In the genomic region with DNA sequence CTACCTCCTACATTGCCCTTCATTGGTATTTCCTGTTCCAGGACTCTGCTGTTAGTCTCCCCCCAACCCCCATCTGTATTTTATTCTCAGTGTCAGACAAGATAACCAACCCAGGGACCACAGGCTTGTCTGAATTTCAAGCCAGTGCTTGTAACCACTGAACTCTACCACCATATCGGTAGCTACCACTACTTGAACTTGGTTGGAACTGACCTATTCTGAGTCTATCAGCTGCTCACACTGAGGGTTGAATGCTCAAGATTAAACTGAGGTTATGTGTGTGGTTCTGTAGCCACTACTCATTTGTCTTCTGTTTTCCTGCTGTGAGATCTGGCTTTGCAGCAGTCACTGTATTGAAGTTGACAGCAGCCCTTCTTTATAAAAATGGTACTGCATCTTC, we compare ENCODE assay signal across 26 mouse cellular contexts.
A peak's percentile ranks its signal among the peaks of the same experiment; 100 is the strongest.
DNase-seq lines count a peak whose midpoint lies in the region; ATAC-seq and TF ChIP-seq lines count a peak whose summit lies in the region.
"Had no signal": no experiment of that assay in that cellular context is flagged by ENCODE, and none has a peak within 500 bp of the region (broad histone marks: within the 10 kb centered on the region; RNA-seq: fewer than 3 reads in every experiment).

No protein-coding gene starts in this region.

- H3K4me3 ChIP-seq in liver, embryonic 14.5 days (ENCODE audit: insufficient read depth in 1 of 2, low read depth in 2 of 2, low read length in 2 of 2), result no peak overlapping the region
- H3K4me3 ChIP-seq: embryonic facial prominence, embryonic 13.5 days; forebrain, embryonic 10.5 days; heart, embryonic 13.5 days; midbrain, embryonic 13.5 days; neural tube, embryonic 13.5 days had no signal

- H3K36me3 ChIP-seq in liver, embryonic 14.5 days (replicated peaks; ENCODE audit: control insufficient read depth, insufficient read depth, low read depth), result no peaks in the 10 kb centered on the region
- H3K36me3 ChIP-seq: embryonic facial prominence, embryonic 13.5 days; forebrain, embryonic 10.5 days; heart, embryonic 13.5 days; midbrain, embryonic 13.5 days; neural tube, embryonic 13.5 days had no signal

- ATAC-seq in hematopoietic stem cell, adult 5-6 weeks (replicated peaks in 1 of 2; ENCODE audit: insufficient read depth in 1 of 2, low FRiP score in 2 of 2, low TSS enrichment in 1 of 2, low read depth in 1 of 2, poor library complexity in 2 of 2, severe bottlenecking in 2 of 2), result peak; percentile 62 to 71; a peak in 3 of 4 replicates
- ATAC-seq in liver, embryonic 14.5 days (ENCODE audit: insufficient read depth), result peak; percentile 94
- peak; percentile 99 for ATAC-seq in megakaryocyte-erythroid progenitor cell, adult 5-6 weeks (replicated peaks; ENCODE audit: low FRiP score, low TSS enrichment, poor library complexity, severe bottlenecking)
- ATAC-seq: forebrain, embryonic 16.5 days; hindbrain, embryonic 16.5 days; midbrain, embryonic 13.5 days had no signal

- H3K27me3 ChIP-seq in liver, embryonic 14.5 days (ENCODE audit: control insufficient read depth, insufficient read depth, low read length), result no peaks in the 10 kb centered on the region
- H3K27me3 ChIP-seq: CH12.LX; embryonic facial prominence, embryonic 13.5 days; heart, embryonic 13.5 days; midbrain, embryonic 13.5 days; neural tube, embryonic 13.5 days had no signal

- no peak overlapping the region for H3K9ac ChIP-seq in liver, embryonic 14.5 days (replicated peaks)
- H3K9ac ChIP-seq: embryonic facial prominence, embryonic 13.5 days; heart, embryonic 13.5 days; lung, embryonic 14.5 days; midbrain, embryonic 13.5 days; neural tube, embryonic 13.5 days had no signal

- WGBS in liver, embryonic 14.5 days (ENCODE audit: insufficient replicate concordance), result 10% methylated on average over 1 of the region's 1 CpGs

- H3K9me3 ChIP-seq in liver, embryonic 14.5 days (ENCODE audit: control insufficient read depth, low read length), result no peaks in the 10 kb centered on the region
- H3K9me3 ChIP-seq: embryonic facial prominence, embryonic 13.5 days; forebrain, embryonic 10.5 days; heart, embryonic 13.5 days; midbrain, embryonic 13.5 days; neural tube, embryonic 13.5 days had no signal

- peak; percentile 4 for DNase-seq in MEL-GATA-1-ER (ENCODE audit: extremely low read depth, low read depth)
- peak in 1 of 3 experiments; percentile 33 for DNase-seq in liver, embryonic 14.5 days (ENCODE audit: low read depth in 3 of 3, low spot score in 3 of 3)
- no peak for DNase-seq in adrenal gland, adult 18-20 months (ENCODE audit: low spot score in 2 of 2)
- no peak for DNase-seq in T-cell, adult 2 months (ENCODE audit: low spot score)
- no peak for DNase-seq in c-Kit-positive CD71-positive TER-119-positive erythroid progenitor cells, embryonic 14.5 days (ENCODE audit: low spot score)
- DNase-seq: adrenal gland, adult 2 months; adrenal gland, postnatal 36 days; cerebellum, adult 9-10 months; cerebellum, postnatal 36 days; gastrocnemius, postnatal 10 days; heart, postnatal 14 days; kidney, postnatal 4 days; left cerebral cortex, postnatal 4 days; lung, embryonic 14.5 days; lung, postnatal 14 days; thymus, postnatal 14 days had no signal

- H3K4me2 ChIP-seq in liver, embryonic 14.5 days (ENCODE audit: low read depth), result no peak overlapping the region; the same call in 1 of the 2 replicates
- H3K4me2 ChIP-seq: embryonic facial prominence, embryonic 13.5 days; heart, embryonic 13.5 days; lung, embryonic 14.5 days; midbrain, embryonic 13.5 days; neural tube, embryonic 13.5 days had no signal

- H3K4me1 ChIP-seq in liver, embryonic 14.5 days (replicated peaks; ENCODE audit: control insufficient read depth in 2 of 2, insufficient read depth in 2 of 2, low read length in 1 of 2), result peaks cover 5 to 8% of the 10 kb centered on the region in 2 experiments; a peak in 3 of 4 replicates
- H3K4me1 ChIP-seq: heart, embryonic 13.5 days had no signal

- no peak for TF ChIP-seq CTCF in liver, embryonic 14.5 days (IDR thresholded peaks at IDR 0.05; ENCODE audit: low read depth)

- TF ChIP-seq EP300 in liver, embryonic 14.5 days (IDR thresholded peaks at IDR 0.05; ENCODE audit: low read depth), result peak; percentile 88

- no peak overlapping the region for H3K27ac ChIP-seq in liver, embryonic 14.5 days
- H3K27ac ChIP-seq: embryonic facial prominence, embryonic 13.5 days; forebrain, embryonic 10.5 days; heart, embryonic 13.5 days; midbrain, embryonic 13.5 days; neural tube, embryonic 13.5 days had no signal
